Mouse (Mus musculus): Measurements from ENCODE around the gene Efhd1.

DNA sequence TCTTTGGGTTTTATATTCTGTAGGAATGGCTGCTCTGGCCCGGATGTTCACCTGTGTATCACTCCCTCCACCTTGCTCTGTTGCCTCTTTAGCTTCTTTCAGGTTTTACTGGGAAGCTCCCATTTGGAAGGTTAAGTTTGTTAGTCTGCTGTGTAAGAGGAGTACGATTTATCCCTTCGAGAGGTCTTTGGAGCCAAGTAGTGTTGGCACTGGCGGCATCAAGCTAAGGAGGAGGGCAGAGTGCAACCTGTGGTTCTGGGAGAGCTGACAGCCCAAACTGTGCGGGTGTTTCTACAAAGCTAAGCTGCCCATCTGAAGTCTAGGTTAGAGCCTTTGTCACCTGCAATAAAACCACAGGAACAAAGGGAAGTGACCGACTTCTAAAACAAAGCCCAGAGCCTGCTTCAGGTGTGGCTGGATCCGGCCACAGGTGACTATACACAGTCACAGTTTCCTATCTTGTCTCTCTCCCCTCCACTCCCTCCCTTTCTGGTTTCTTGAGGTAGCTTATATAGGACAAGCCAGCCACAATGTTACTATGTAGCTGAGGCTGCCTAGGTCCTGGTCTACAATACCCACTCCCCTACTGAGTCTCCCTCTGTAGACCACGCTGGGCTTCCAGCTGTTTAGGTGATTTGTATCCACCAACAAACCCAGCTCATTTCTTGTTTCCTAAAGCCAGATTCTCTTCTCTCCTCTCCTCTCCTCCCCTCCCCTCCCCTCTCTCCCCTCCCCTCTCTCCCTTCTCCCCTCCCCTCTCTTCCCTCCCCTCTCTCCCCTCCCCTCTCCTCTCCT lies 2.3 kb downstream of the Efhd1 start:
- TF ChIP-seq CTCF (IDR thresholded peaks at IDR 0.05; ENCODE audit: low read depth, low read length), result no peak
- no peak for TF ChIP-seq POLR2A (IDR thresholded peaks at IDR 0.05; ENCODE audit: extremely low read depth, insufficient read depth, low read length)
